Mouse (Mus musculus): ENCODE measurements around the gene Plekha5.

GRCm38 (mm10) chr6:140448010-140448739 is 24.3 kb downstream of the Plekha5 start:
- TF ChIP-seq CTCF (IDR thresholded peaks at IDR 0.05; ENCODE audit: control insufficient read depth, insufficient read depth, insufficient replicate concordance, low read depth, low read length) (no peak), POLR2A (IDR thresholded peaks at IDR 0.05; ENCODE audit: control insufficient read depth, low read depth, low read length) (no peak)

All from testis, adult 2 months (tissue).